Mouse (Mus musculus): ENCODE data around the gene Phf19.

- TF ChIP-seq FLI1 (IDR thresholded peaks at IDR 0.05; ENCODE audit: low read length) (no peak), GATA1 (IDR thresholded peaks at IDR 0.05; ENCODE audit: borderline replicate concordance, low read length) (no peak)
Observed at GRCm38 (mm10) chr2:34962211-34962610, 48.4 kb upstream of the Phf19 start.

All from megakaryocyte, embryonic 14.5 days (primary cell).